Mouse (Mus musculus) heart, postnatal 0 days (tissue): Measurements from ENCODE around the gene Ddx49. TPM values are rescaled to one million over a fixed set of nuclear protein-coding genes. Genes with fewer than 3 reads are reported as not detected.
A peak's percentile ranks its signal among the peaks of the same experiment; 100 is the strongest.

Experiments used
- ATAC-seq: fragments of 200-750 bp; cut with Nextera tagmentation; 2 replicates; pipeline ENCODE4 v1.8.0; 2017; ENCODE audit warnings: low read depth, moderate number of reproducible peaks, moderate library complexity; ENCODE audit not compliant: insufficient read depth
- DNase-seq: peaks from one replicate; pipeline ENCODE4 v3.0.0-alpha.2; 2016; ENCODE audit warnings: low spot score
- H3K27ac ChIP-seq: fragments of 300-500 bp; sonication (generic); 2 replicates; pipeline ENCODE4 v1.5.1; 2014; ENCODE audit warnings: low read depth, mild to moderate bottlenecking
- H3K27me3 ChIP-seq: fragments of 300-500 bp; sonication (generic); 2 replicates; pipeline ENCODE4 v1.6.1; 2014; ENCODE audit warnings: low read length, mixed read lengths; ENCODE audit not compliant: control insufficient read depth, insufficient read depth
- H3K36me3 ChIP-seq: fragments of 300-500 bp; sonication (generic); replicated peaks from 2 replicates; pipeline ENCODE4 v1.6.1; 2014; ENCODE audit warnings: low read length, mixed read lengths; ENCODE audit not compliant: control insufficient read depth, insufficient read depth
- H3K4me1 ChIP-seq: fragments of 300-500 bp; sonication (generic); 2 replicates; pipeline ENCODE4 v1.6.1; 2014; ENCODE audit warnings: antibody characterized with exemption; ENCODE audit not compliant: control insufficient read depth, insufficient read depth
- H3K4me2 ChIP-seq: fragments of 300-500 bp; sonication (generic); 2 replicates; pipeline ENCODE4 v1.6.1; 2014; ENCODE audit warnings: low read depth, mild to moderate bottlenecking, low read length, moderate library complexity
- H3K4me3 ChIP-seq: fragments of 300-500 bp; sonication (generic); 2 replicates; pipeline ENCODE4 v1.5.1; 2014; ENCODE audit warnings: low read depth, low read length
- H3K9ac ChIP-seq: fragments of 300-500 bp; sonication (generic); replicated peaks from 2 replicates; pipeline ENCODE4 v1.6.1; 2014; ENCODE audit warnings: low read depth, low read length, mixed read lengths
- H3K9me3 ChIP-seq: fragments of 300-500 bp; sonication (generic); replicated peaks from 2 replicates; pipeline ENCODE4 v1.6.1; 2016; ENCODE audit warnings: low read length; ENCODE audit not compliant: control insufficient read depth
- CTCF ChIP-seq: IDR thresholded peaks from 2 replicates; pipeline ENCODE4 v1.5.1; 2016; ENCODE audit warnings: antibody characterized with exemption, control low read depth, low read depth
- EP300 ChIP-seq: IDR thresholded peaks from 2 replicates; pipeline ENCODE4 v1.6.1; 2016; ENCODE audit warnings: antibody characterized with exemption, low read depth
- WGBS: fragments of 180-500 bp; shearing (Covaris S2); extraction: QIAGEN DNeasy Blood & Tissue Kit; methylation state at CpG from one replicate; pipeline ENCODE4 v1.1.7; 2014; 5-methylcytosine and 5-hydroxymethylcytosine counted together
- polyA plus RNA-seq: library from polyadenylated mRNA; unstranded; fragments of >200 nt; fragmentation: Nextera tagmentation; extraction: Ambion mirVana; gene quantifications from 2 replicates; pipeline ENCODE4 v1.2.1, GENCODE M21; 2015
- total RNA-seq: library from RNA; depleted of rRNA; stranded (reverse); fragments of >200 nt; gene quantifications from 2 replicates; pipeline ENCODE4 v1.2.3, GENCODE M21; 2014; ENCODE audit warnings: low replicate concordance

Gene Ddx49
- total and polyA plus RNA-seq, 2 experiments from 2014 or later, result 26.7 to 33.1 TPM

DNA sequence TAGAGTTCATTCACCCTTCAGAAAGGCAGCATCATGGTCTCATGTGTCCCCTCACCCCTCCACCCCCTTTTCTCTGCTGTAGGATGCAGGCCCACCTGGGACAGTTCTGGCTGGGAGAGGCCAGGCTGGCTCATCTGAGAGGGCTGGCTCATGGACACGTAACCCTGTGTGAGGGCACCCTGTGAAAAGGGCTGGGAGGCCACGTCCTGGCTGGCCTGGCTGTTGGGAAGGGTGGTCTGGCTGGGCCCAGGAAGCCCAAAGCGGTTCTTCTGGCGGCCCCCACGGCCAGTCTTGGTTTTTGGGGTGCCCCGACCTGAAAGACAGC lies 30.6 kb upstream of the Ddx49 start:
- ATAC-seq (no peak), DNase-seq (no peak)
- no peaks in the 10 kb centered on the region for H3K9me3 ChIP-seq
- no peak overlapping the region for H3K27ac ChIP-seq
- H3K9ac ChIP-seq, result no peak overlapping the region
- no peak overlapping the region for H3K4me2 ChIP-seq
- H3K4me3 ChIP-seq, result no peak overlapping the region
- H3K36me3 ChIP-seq, result peaks cover 65% of the 10 kb centered on the region
- H3K27me3 ChIP-seq, result peaks cover 11% of the 10 kb centered on the region; the same call in 1 of the 2 replicates
- TF ChIP-seq EP300, result no peak
- TF ChIP-seq CTCF, result no peak
- 92% methylated on average over 6 of the region's 6 CpGs for WGBS
- H3K4me1 ChIP-seq, result no peaks in the 10 kb centered on the region

DNA sequence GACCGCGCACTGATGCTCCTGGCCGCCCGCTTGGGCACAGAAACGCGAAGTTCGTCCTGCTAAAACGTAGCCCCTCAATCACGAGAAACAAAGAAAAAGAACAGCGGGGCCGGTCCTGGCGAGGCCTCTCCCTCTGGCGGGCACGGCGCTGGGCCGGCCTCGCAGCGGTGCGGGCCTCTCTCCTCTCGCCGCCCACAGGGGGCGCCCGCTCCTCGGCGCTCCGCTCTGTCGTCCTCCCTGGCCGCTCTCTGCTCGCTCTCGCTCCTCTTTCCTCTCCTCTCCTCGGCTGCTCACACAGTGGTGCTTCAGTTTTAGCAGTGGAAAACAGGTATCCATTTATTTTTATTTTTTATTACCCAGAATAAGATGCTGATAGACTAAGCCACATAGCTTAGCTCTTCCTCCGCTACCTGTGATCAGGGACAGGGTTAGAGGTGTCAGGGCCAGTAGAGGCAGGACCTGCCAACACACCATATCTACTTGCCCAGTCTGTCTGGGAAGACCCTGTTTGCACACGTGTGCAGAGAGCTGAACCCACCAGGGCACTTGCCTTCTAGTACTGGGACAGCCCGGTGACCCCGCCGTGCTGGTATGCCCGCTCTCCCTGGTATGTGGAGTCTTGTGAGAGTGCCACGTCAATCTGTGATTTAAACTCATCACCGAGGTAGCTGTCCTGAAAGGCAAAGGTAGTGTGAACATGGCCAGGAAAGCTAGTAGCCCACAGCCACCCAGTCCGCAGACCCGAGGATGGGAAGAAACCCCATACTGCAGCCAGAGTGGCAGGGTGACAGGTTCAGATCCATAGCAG lies 30.0 kb upstream of the Ddx49 start:
- ATAC-seq (peak; percentile 73), DNase-seq (peak; percentile 79)
- Histone ChIP-seq H3K4me3 (no peak overlapping the region), H3K36me3 (peaks cover 60% of the 10 kb centered on the region), H3K4me2 (no peak overlapping the region), H3K9ac (no peak overlapping the region), H3K27ac (no peak overlapping the region), H3K9me3 (no peaks in the 10 kb centered on the region), H3K27me3 (peaks cover 11% of the 10 kb centered on the region; the same call in 1 of the 2 replicates), H3K4me1 (no peaks in the 10 kb centered on the region)
- 35% methylated on average over 39 of the region's 41 CpGs for WGBS
- TF ChIP-seq EP300, result no peak
- peak; percentile 66 for TF ChIP-seq CTCF

DNA sequence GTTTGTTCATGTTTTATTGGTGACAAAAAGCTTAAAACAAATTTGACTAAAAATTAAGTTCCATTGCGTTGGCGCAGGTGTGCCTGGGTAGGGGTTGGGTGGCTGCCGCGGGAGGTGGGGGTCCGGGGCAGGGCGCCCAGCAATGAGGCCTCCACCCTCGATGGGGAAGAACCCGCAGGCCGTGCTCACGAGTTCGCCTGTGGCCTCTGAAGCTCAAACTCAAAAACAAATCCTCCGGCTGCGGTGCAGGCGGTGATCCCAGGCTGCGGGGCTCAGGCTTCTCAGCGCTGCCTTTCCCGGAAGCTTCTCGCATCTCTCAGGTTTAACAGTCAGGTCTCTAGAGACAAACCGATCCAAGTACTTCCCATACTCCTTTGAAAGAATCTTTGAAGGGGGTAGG lies 29.2 kb upstream of the Ddx49 start:
- H3K4me3 ChIP-seq, result no peak overlapping the region
- TF ChIP-seq CTCF (no peak), EP300 (no peak)
- H3K27me3 ChIP-seq, result peaks cover 11% of the 10 kb centered on the region; the same call in 1 of the 2 replicates
- WGBS, result 90% methylated on average over 19 of the region's 19 CpGs
- no peak overlapping the region for H3K4me2 ChIP-seq
- H3K9me3 ChIP-seq, result no peaks in the 10 kb centered on the region
- ATAC-seq, result no peak
- no peak overlapping the region for H3K9ac ChIP-seq
- no peaks in the 10 kb centered on the region for H3K4me1 ChIP-seq
- no peak for DNase-seq
- H3K36me3 ChIP-seq, result peaks cover 52% of the 10 kb centered on the region
- no peak overlapping the region for H3K27ac ChIP-seq

DNA sequence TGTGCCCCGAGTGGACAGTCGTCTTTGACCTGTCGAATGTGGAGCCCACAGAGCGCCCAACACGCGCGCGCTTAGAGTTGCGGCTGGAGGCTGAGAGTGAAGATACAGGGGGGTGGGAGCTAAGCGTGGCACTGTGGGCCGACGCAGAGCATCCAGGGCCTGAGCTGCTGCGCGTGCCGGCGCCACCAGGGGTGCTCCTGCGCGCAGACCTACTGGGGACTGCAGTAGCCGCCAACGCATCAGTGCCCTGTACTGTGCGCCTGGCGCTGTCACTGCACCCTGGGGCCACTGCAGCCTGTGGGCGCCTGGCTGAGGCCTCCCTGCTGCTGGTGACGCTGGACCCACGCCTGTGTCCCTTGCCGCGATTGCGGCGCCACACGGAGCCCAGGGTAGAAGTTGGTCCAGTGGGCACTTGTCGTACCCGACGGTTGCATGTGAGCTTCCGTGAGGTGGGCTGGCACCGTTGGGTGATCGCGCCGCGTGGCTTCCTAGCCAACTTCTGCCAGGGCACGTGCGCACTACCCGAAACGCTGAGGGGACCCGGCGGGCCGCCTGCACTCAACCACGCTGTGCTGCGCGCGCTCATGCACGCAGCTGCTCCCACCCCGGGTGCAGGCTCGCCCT lies 28.6 kb upstream of the Ddx49 start:
- Histone ChIP-seq H3K36me3 (peaks cover 45% of the 10 kb centered on the region), H3K4me2 (peak overlapping the region; percentile 8; the same call in 1 of the 2 replicates), H3K4me1 (no peaks in the 10 kb centered on the region), H3K9ac (no peak overlapping the region), H3K9me3 (no peaks in the 10 kb centered on the region), H3K27me3 (peaks cover 11% of the 10 kb centered on the region; the same call in 1 of the 2 replicates), H3K27ac (no peak overlapping the region), H3K4me3 (no peak overlapping the region)
- TF ChIP-seq EP300, result no peak
- peak; percentile 33 for TF ChIP-seq CTCF
- DNase-seq (peak; percentile 57), ATAC-seq (peak; percentile 69)
- WGBS, result 45% methylated on average over 53 of the region's 53 CpGs

DNA sequence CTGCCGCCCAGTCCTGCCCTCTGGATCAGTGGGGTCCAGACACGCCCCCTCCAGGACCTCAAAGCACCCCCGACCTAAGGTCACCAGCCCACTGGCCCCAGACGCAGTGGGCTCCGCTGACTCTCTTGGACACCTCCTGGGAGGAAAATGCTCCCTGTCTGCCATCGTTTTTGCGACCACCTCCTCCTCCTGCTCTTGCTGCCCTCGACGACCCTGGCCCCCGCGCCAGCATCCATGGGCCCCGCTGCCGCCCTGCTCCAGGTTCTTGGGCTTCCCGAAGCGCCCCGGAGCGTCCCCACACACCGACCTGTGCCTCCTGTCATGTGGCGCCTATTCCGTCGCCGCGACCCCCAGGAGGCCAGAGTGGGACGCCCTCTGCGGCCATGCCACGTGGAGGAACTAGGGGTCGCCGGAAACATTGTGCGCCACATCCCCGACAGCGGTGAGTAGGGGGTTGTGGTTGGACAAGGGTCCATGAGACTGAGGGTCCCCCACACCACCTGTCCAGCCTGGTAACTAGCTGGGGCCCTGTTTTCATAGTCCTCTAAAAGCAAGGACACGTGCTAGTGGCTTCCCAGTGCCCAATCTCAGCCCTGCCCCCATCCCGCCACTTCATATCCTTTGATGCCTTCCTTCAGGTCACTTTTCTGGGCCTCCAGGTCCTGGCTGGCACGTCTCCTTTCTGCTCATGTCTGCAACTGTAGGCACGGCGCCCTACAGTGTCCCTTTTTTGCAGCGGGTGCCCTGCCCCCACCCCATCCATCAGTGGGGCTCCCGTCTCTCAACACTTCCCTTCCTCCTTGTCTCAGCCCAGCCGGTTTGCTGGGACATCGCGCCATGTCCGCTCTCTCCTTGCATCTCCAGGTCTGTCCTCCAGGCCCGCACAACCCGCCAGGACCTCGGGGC lies 27.8 kb upstream of the Ddx49 start:
- 12% methylated on average over 45 of the region's 45 CpGs for WGBS
- no peak for DNase-seq
- peak; percentile 14; the same call in 1 of the 2 replicates for ATAC-seq
- Histone ChIP-seq H3K9me3 (no peaks in the 10 kb centered on the region), H3K27me3 (peaks cover 11% of the 10 kb centered on the region; the same call in 1 of the 2 replicates), H3K27ac (no peak overlapping the region), H3K4me2 (peak overlapping the region; percentile 8; the same call in 1 of the 2 replicates), H3K9ac (no peak overlapping the region), H3K4me1 (no peaks in the 10 kb centered on the region), H3K4me3 (no peak overlapping the region), H3K36me3 (peaks cover 38% of the 10 kb centered on the region)
- TF ChIP-seq CTCF, result no peak
- TF ChIP-seq EP300, result no peak
